Mouse (Mus musculus): ENCODE measurements around the gene Endog. TPM values are rescaled to one million over a fixed set of nuclear protein-coding genes. Genes with fewer than 3 reads are reported as not detected.
A peak's percentile ranks its signal among the peaks of the same experiment; 100 is the strongest.
"Not testable (repeated sequence)": the region's sequence is repeated elsewhere in the genome, so short reads cannot be mapped to it uniquely, and the experiment has no call there.

The Endog gene
- total RNA-seq (2021) (10 to 100 TPM; 29.2 to 42.5 TPM), polyA plus RNA-seq (2012; rRNA removed) (134 and 158 TPM in 2 replicates)
- long read RNA-seq, transcript Endog-201 (3 exons, 1,063 nt) = major isoform, 47 of 49 reads
- long read RNA-seq, partial matches to known transcripts = 1 of 49 reads
- long read RNA-seq, other reads (novel, unspliced or antisense) = 1 of 49 reads

- peak; percentile 97 for DNase-seq
Measured at GRCm38 (mm10) chr2:30171371-30171996, at the start of gene Endog. Gene Endog, plus strand, starts transcription at chr2:30171493.

GRCm38 (mm10) chr2:30122766-30123165, 48.5 kb upstream of the Endog start:
- DNase-seq = no peak

GRCm38 (mm10) chr2:30123729-30124471, 47.4 kb upstream of the Endog start:
- peak; percentile 30 for DNase-seq

GRCm38 (mm10) chr2:30124472-30125274, 46.6 kb upstream of the Endog start, which contains the start of gene Zer1:
Gene Zer1, minus strand, starts transcription at chr2:30124585.
- peak; percentile 98 for DNase-seq

- DNase-seq = peak; percentile 46
Measured at GRCm38 (mm10) chr2:30128789-30129188, 42.5 kb upstream of the Endog start.

GRCm38 (mm10) chr2:30130156-30130555, 41.1 kb upstream of the Endog start:
- no peak for DNase-seq

GRCm38 (mm10) chr2:30131240-30131639, 40.1 kb upstream of the Endog start:
- not testable (repeated sequence) for DNase-seq

DNA sequence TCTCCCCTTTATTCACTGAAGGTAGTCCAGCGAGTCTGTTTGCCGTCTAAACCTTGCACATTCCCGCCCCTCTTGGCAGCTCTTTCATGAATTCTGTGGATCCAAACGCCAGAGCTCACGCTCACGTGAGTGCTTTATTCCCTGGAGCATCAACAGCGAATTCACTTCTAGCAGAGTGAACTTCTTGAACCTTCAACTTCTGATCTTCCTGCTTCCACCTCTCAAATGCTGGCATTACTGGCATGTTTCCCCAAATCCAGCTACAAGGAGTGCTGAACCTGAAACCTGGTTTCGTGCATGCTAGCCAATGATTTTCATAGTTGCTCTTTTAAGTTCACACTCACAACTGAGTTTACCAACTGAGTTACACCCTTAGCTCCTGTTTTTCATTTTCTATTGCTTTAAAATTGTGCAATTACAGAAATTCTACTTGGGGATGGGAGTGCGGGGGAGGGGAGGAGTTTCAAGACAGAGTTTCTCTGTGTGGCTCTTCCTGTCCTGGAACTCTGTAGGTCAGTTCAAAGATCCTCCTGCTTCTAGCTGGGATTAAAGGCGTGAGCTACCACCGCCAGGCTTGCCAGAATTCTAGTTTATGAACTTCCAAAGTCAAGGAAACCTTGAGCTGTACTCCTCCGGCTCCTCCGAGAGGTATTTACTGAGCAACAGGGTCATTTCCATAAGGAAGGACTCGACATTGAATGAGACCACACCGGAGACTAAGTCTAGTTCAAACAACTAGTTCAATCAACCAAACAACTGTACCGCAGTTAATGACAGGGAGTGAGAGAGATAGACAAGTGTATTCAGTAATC, 38.3 kb upstream of the Endog start:
- DNase-seq = peak; percentile 63

DNA sequence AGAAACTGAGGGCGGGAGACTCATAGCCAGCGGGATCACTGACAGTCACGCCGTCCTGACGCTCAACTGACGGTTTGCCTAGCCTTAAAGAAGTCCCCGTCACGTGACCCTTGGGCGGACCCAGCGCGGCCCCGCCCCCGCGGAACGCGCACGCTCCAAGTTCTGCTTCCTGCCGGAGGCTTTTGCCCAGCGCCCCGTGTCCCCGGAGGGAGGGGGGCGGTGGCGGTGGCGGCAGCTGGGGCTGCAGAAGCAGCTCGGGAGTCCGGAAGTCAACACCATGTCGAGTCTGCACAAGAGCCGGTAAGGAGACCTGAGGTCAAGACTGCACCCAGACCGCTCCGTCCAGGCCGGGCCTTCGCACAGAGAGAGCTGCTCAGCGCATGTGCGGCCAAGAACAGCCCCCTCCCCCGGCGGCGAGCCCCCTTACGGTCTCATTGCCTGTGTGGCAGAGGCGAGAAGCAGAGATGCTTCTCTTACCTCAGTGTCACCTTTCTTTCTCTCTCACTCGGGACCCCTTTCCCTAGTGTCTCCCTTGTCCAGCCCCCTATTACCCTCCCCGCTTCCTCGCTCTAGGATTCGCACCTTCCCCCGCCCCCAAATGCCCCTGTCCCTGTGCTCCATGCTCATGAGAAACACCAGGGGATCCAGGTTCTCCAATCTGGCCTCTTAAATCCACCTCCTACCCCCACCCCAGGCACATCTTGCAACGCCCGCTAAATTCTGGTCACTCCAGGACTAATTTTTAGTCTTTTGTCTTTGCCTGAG, 37.5 kb upstream of the Endog start, which contains the start of gene Tbc1d13:
Tbc1d13 (plus strand) TSS at position 134 of the 765 bp plus-strand sequence.
- peak; percentile 99 for DNase-seq

- peak; percentile 43 for DNase-seq
Measured at GRCm38 (mm10) chr2:30134378-30134711, 36.9 kb upstream of the Endog start.

- DNase-seq = no peak
Measured at GRCm38 (mm10) chr2:30134928-30135620, 36.2 kb upstream of the Endog start.

- no peak for DNase-seq
Measured at GRCm38 (mm10) chr2:30136458-30136857, 34.8 kb upstream of the Endog start.

GRCm38 (mm10) chr2:30140021-30140420, 31.3 kb upstream of the Endog start:
- not testable (repeated sequence) for DNase-seq

DNA sequence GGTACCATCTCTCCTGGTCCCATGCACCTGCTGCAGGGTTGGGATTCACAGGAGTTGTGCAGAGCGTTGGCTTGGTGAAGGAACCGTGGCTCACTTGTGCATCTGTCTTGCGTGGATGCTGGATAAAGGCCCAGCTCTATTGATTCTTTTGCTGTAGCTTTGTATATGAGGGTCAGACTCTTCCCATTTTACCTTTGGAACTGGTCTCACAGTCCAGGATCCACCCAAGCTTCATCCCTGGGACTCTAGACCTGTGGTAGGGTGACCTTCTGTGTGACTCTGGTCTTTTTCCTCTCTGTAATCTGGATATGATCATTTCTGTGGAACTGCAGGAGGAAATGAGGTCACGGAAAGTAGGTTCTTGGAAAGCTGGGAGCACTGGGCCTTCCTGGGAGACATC, 26.9 kb upstream of the Endog start:
- DNase-seq = no peak

DNA sequence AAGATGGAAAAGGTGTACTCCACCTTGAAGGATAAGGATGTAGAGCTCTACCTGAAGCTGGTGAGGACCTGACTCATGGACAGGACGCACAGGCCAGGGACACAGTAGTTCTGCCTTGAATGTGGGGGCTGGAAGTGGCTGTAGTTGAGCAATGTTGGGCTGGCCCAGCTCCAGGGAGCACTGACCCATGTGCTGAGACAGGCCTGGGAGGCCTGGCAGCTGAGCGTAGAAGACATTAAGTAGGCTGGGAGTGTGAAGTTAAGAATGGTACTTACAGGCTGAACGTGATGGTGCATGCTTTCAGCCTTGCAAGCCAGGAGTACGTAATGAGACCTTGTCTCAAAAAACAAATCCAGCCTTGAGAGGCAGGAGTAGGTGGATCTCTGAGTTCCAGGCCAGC, 23.8 kb upstream of the Endog start:
- peak; percentile 93 for DNase-seq

- no peak for DNase-seq
Measured at GRCm38 (mm10) chr2:30151840-30152239, 19.5 kb upstream of the Endog start.

GRCm38 (mm10) chr2:30152616-30153015, 18.7 kb upstream of the Endog start:
- no peak for DNase-seq

DNA sequence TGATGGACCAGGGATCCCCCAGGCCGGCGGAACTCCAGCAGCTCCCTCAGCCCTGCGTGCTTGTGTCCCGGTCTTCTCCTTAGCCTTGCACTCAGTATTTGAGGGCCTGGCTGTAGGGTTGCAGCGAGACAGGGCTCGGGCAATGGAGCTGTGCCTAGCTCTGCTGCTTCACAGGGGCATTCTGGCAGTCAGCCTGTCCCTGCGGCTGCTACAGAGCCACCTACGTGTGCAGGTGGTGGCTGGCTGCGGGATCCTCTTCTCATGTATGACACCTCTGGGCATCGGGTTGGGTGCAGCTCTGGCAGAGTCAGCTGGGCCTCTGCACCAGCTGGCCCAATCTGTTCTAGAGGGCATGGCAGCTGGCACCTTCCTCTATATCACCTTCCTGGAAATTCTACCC, 11.4 kb upstream of the Endog start:
- not testable (repeated sequence) for DNase-seq

DNA sequence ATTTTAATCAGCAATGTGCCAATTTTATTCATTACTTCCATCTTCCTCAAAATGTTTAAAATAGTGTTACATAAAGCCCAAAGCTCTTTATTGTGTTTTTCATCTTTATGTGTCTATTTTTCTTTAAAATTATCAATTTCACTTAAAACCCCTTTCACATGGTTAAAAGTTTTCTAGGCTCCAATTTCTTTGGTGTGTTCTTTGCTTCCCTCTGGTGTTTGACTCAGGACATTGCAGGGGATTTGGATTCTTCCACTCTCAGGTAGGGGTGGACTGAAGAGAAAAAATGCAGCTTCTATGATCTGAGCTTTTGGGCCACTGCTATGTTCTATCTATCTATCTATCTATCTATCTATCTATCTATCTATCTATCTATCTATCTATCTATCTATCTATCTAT, 9.5 kb upstream of the Endog start:
- DNase-seq = no peak

DNA sequence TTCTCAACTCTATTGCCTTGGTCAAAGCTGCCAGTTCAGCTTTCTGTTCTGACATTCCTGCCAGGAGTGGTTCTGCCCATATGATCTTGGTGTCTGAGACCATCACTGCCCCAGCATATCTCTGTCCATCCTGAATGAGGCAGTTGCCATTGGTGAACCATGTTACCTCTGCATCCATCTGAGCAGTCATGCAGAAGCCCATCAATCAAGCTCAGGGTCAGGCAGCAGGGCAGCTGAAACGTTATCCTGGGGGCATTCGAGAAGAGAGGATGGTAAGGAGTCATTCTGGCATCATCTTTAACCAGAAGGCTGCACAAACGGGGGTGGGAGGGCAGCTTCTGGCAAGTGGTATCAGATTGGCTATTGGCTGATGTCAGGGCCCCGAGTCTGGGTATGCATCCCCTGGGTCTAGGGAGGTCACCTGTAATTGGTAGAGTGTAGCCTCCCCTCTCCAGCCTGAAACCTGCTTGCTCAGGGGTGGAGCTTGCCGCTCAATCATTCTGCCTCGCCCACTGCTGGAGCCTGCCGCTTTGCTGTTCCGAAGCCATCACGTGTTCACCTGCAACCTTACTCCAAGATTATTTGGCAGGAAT, 6.9 kb upstream of the Endog start:
- no peak for DNase-seq

Data from adrenal gland, adult 2 months (tissue).